Mouse (Mus musculus): ENCODE results near the gene Trp53i11.

- TF ChIP-seq POLR2A (IDR thresholded peaks at IDR 0.05; ENCODE audit: insufficient read depth, low read depth, low read length) = no peak
- no peak for TF ChIP-seq CTCF (IDR thresholded peaks at IDR 0.05; ENCODE audit: insufficient read depth, low read depth, low read length)
Observed at GRCm38 (mm10) chr2:93220447-93220846, 33.1 kb downstream of the Trp53i11 start.

Data from olfactory bulb, adult 2 months (tissue).